Comparison of ENCODE assay signal across 8 mouse cellular contexts in the genomic region with DNA sequence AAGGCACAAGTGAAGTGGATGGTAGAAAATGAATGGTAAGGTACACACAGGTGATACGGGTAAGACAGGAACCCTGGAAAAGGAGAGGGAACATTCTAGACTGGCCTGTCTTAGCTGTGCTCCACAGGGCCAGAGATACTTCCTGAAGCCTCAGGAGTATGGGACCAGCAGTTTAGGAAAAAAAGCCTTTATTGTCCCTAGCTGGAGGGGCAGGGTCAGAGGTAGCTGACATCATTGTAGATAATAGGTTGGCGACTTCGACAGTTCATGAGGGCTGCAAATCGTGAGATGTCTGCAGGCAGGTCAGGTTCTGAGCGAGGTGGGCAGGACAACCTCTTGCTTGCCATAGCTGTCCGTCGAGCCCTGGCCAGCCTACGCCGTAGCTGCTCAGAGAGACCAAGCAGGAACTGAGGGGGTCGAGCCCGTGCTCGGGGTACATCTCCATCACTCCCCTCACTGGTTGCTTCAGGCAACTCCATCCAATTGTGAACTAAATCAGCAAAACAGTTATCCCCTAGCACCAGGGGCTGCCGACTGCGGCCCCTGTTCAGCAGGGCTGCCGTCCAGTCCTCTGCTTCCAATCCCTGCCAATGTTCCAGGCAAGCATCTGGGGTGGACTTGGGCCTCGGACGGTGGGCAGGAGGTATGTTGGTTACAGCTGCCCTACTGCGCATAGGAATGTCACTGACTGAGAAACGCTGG. TPM values are rescaled to one million over a fixed set of nuclear protein-coding genes. Genes with fewer than 3 reads are reported as not detected.
A peak's percentile ranks its signal among the peaks of the same experiment; 100 is the strongest.
DNase-seq lines count a peak whose midpoint lies in the region; ATAC-seq and TF ChIP-seq lines count a peak whose summit lies in the region.

No protein-coding gene starts in this region.

- TF ChIP-seq POLR2A in thymus, adult 2 months (IDR thresholded peaks at IDR 0.05; ENCODE audit: control insufficient read depth, extremely low read depth, insufficient read depth, low read length, poor library complexity), result no peak

- 39% methylated on average over 19 of the region's 19 CpGs for WGBS in embryonic facial prominence, embryonic 11.5 days
- whole genome bisulfite sequencing in hindbrain, embryonic 13.5 days, result 73% methylated on average over 19 of the region's 19 CpGs
- WGBS in lung, postnatal 0 days, result 23% methylated on average over 19 of the region's 19 CpGs
- 41% methylated on average over 19 of the region's 19 CpGs for WGBS in thymus, adult 2 months

- TF ChIP-seq EP300 in lung, postnatal 0 days (IDR thresholded peaks at IDR 0.05), result no peak

- no peak for TF ChIP-seq CTCF in lung, postnatal 0 days (IDR thresholded peaks at IDR 0.05)
- no peak for TF ChIP-seq CTCF in thymus, adult 2 months (IDR thresholded peaks at IDR 0.05; ENCODE audit: borderline replicate concordance, control insufficient read depth, extremely low read depth, insufficient read depth, low read length, poor library complexity)

- no peaks in the 10 kb centered on the region for H3K27me3 ChIP-seq in embryonic facial prominence, embryonic 11.5 days (ENCODE audit: control insufficient read depth, insufficient read depth, low read length)
- peaks cover 35% of the 10 kb centered on the region for H3K27me3 ChIP-seq in hindbrain, embryonic 13.5 days
- H3K27me3 ChIP-seq in lung, postnatal 0 days (replicated peaks; ENCODE audit: insufficient read depth, low read length), result no peaks in the 10 kb centered on the region
- no peaks in the 10 kb centered on the region for H3K27me3 ChIP-seq in thymus, adult 2 months (ENCODE audit: control insufficient read depth, insufficient read depth, low read length)

- H3K9me3 ChIP-seq in embryonic facial prominence, embryonic 11.5 days (replicated peaks; ENCODE audit: control insufficient read depth, low read length), result no peaks in the 10 kb centered on the region
- no peaks in the 10 kb centered on the region for H3K9me3 ChIP-seq in hindbrain, embryonic 13.5 days
- H3K9me3 ChIP-seq in lung, postnatal 0 days (ENCODE audit: low read length), result no peaks in the 10 kb centered on the region

- peak overlapping the region; percentile 73 for H3K4me3 ChIP-seq in embryonic facial prominence, embryonic 11.5 days (ENCODE audit: low read depth, low read length)
- H3K4me3 ChIP-seq in hindbrain, embryonic 13.5 days, result peak overlapping the region; percentile 64
- peak overlapping the region; percentile 59 for H3K4me3 ChIP-seq in lung, postnatal 0 days (ENCODE audit: low read depth, low read length)
- H3K4me3 ChIP-seq in thymus, adult 2 months (ENCODE audit: control insufficient read depth, insufficient read depth, low read length), result no peak overlapping the region

- peak; percentile 95 for DNase-seq in heart, adult 11 months
- no peak for DNase-seq in heart, adult 8-10 months (ENCODE audit: low spot score)
- peak; percentile 21 for DNase-seq in embryonic facial prominence, embryonic 11.5 days (ENCODE audit: low spot score)
- no peak for DNase-seq in lung, postnatal 0 days (ENCODE audit: low spot score)
- DNase-seq in urinary bladder, postnatal 10 days (ENCODE audit: low spot score), result no peak
- no peak for DNase-seq in urinary bladder, postnatal 25 days (ENCODE audit: low spot score)
- no peak for DNase-seq in thymus, adult 2 months

- peaks cover 13% of the 10 kb centered on the region for H3K4me1 ChIP-seq in embryonic facial prominence, embryonic 11.5 days (ENCODE audit: control insufficient read depth, insufficient read depth, low read length)
- H3K4me1 ChIP-seq in hindbrain, embryonic 13.5 days (replicated peaks), result peaks cover 45% of the 10 kb centered on the region
- peaks cover 11% of the 10 kb centered on the region; the same call in 1 of the 2 replicates for H3K4me1 ChIP-seq in lung, postnatal 0 days (ENCODE audit: insufficient read depth, low read depth, low read length)
- H3K4me1 ChIP-seq in thymus, adult 2 months (replicated peaks; ENCODE audit: control insufficient read depth, insufficient read depth, low read length), result peaks cover 50% of the 10 kb centered on the region

- peak overlapping the region; percentile 83 for H3K9ac ChIP-seq in embryonic facial prominence, embryonic 11.5 days (replicated peaks; ENCODE audit: low read length)
- peak overlapping the region; percentile 76 for H3K9ac ChIP-seq in hindbrain, embryonic 13.5 days
- H3K9ac ChIP-seq in lung, postnatal 0 days (replicated peaks; ENCODE audit: low read depth), result peak overlapping the region; percentile 44

- no peak for ATAC-seq in embryonic facial prominence, embryonic 11.5 days (replicated peaks; ENCODE audit: insufficient number of reproducible peaks, low FRiP score, low TSS enrichment, low read depth)
- no peak for ATAC-seq in hindbrain, embryonic 13.5 days (ENCODE audit: low FRiP score)
- no peak for ATAC-seq in lung, postnatal 0 days

- H3K27ac ChIP-seq in embryonic facial prominence, embryonic 11.5 days (replicated peaks; ENCODE audit: low read depth, low read length), result peak overlapping the region; percentile 100
- peak overlapping the region; percentile 89 for H3K27ac ChIP-seq in hindbrain, embryonic 13.5 days
- peak overlapping the region; percentile 92 for H3K27ac ChIP-seq in lung, postnatal 0 days (ENCODE audit: low read length)
- H3K27ac ChIP-seq in thymus, adult 2 months (ENCODE audit: control insufficient read depth, insufficient read depth, low read length), result no peak overlapping the region

- H3K4me2 ChIP-seq in embryonic facial prominence, embryonic 11.5 days (ENCODE audit: low read depth, low read length), result peak overlapping the region; percentile 76
- peak overlapping the region; percentile 87 for H3K4me2 ChIP-seq in hindbrain, embryonic 13.5 days
- H3K4me2 ChIP-seq in lung, postnatal 0 days (replicated peaks; ENCODE audit: low read depth, low read length), result peak overlapping the region; percentile 70

- no peaks in the 10 kb centered on the region for H3K36me3 ChIP-seq in embryonic facial prominence, embryonic 11.5 days (replicated peaks; ENCODE audit: control insufficient read depth, insufficient read depth, low read depth, low read length)
- no peaks in the 10 kb centered on the region for H3K36me3 ChIP-seq in hindbrain, embryonic 13.5 days
- H3K36me3 ChIP-seq in lung, postnatal 0 days (ENCODE audit: insufficient read depth, low read length), result 0 out of 2 replicates have a peak, but pooled peaks cover 11% of the 10 kb centered on the region
- peaks cover 6% of the 10 kb centered on the region for H3K36me3 ChIP-seq in thymus, adult 2 months (ENCODE audit: control insufficient read depth, insufficient read depth, low read length)

RNA-seq across cellular contexts. Expression of a gene that starts 1.3 kb away (rescaled TPM):
- under 1 TPM in 1 of 4 experiments, not detected in 3; 0.25 TPM for total RNA-seq in heart, adult 8-10 months (2022)
- 4.0 and 4.5 TPM in 2 replicates for polyA plus RNA-seq in embryonic facial prominence, embryonic 11.5 days (2014; fragmentation: Nextera tagmentation; extraction: Ambion mirVana)
- polyA plus RNA-seq in hindbrain, embryonic 13.5 days (2015; fragmentation: Nextera tagmentation; extraction: Ambion mirVana), result 1.1 and 1.4 TPM in 2 replicates
- 1.8 and 3.6 TPM in 2 replicates for polyA plus RNA-seq in lung, postnatal 0 days (2015; fragmentation: Nextera tagmentation; extraction: Ambion mirVana)
- polyA plus RNA-seq in thymus, adult 2 months (2012; rRNA removed), result 0.58 and 0.93 TPM in 2 replicates

RNA-seq across cellular contexts. Expression of a gene that starts 1.5 kb away (rescaled TPM):
- 1 to 10 TPM; 6.0 to 9.5 (median 9.0) TPM for total RNA-seq in heart, adult 8-10 months (2022)
- 101 and 108 TPM in 2 replicates for polyA plus RNA-seq in embryonic facial prominence, embryonic 11.5 days (2014; fragmentation: Nextera tagmentation; extraction: Ambion mirVana)
- polyA plus RNA-seq in hindbrain, embryonic 13.5 days (2015; fragmentation: Nextera tagmentation; extraction: Ambion mirVana), result 20.2 and 21.3 TPM in 2 replicates
- 65.0 and 68.5 TPM in 2 replicates for polyA plus RNA-seq in lung, postnatal 0 days (2015; fragmentation: Nextera tagmentation; extraction: Ambion mirVana)
- 10.5 and 14.8 TPM in 2 replicates for polyA plus RNA-seq in thymus, adult 2 months (2012; rRNA removed)

RNA-seq across cellular contexts. Expression of a gene that starts 8.1 kb away (rescaled TPM):
- under 1 TPM in 3 of 4 experiments, not detected in 1; 0.17 to 0.41 (median 0.19) TPM for total RNA-seq in heart, adult 8-10 months (2022)
- polyA plus RNA-seq in embryonic facial prominence, embryonic 11.5 days (2014; fragmentation: Nextera tagmentation; extraction: Ambion mirVana), result 7.6 and 10.2 TPM in 2 replicates
- 2.0 and 2.6 TPM in 2 replicates for polyA plus RNA-seq in hindbrain, embryonic 13.5 days (2015; fragmentation: Nextera tagmentation; extraction: Ambion mirVana)
- polyA plus RNA-seq in lung, postnatal 0 days (2015; fragmentation: Nextera tagmentation; extraction: Ambion mirVana), result 7.8 and 8.9 TPM in 2 replicates
- 5.1 and 7.3 TPM in 2 replicates for polyA plus RNA-seq in thymus, adult 2 months (2012; rRNA removed)

RNA-seq across cellular contexts. Expression of a gene that starts 8.9 kb away (rescaled TPM):
- 10 to 100 TPM in 3 of 4 experiments, 1 to 10 TPM in 1; 8.8 to 20.8 (median 13.5) TPM for total RNA-seq in heart, adult 8-10 months (2022)
- polyA plus RNA-seq in embryonic facial prominence, embryonic 11.5 days (2014; fragmentation: Nextera tagmentation; extraction: Ambion mirVana), result 12.2 and 13.2 TPM in 2 replicates
- polyA plus RNA-seq in hindbrain, embryonic 13.5 days (2015; fragmentation: Nextera tagmentation; extraction: Ambion mirVana), result 4.8 and 5.8 TPM in 2 replicates
- polyA plus RNA-seq in lung, postnatal 0 days (2015; fragmentation: Nextera tagmentation; extraction: Ambion mirVana), result 33.2 and 33.3 TPM in 2 replicates
- polyA plus RNA-seq in thymus, adult 2 months (2012; rRNA removed), result 208 and 267 TPM in 2 replicates

RNA-seq across cellular contexts. Expression of a gene that starts 11.9 kb away (rescaled TPM):
- not detected for total RNA-seq in heart, adult 8-10 months (2022)
- polyA plus RNA-seq in embryonic facial prominence, embryonic 11.5 days (2014; fragmentation: Nextera tagmentation; extraction: Ambion mirVana), result 0.14 and 0.59 TPM in 2 replicates
- 0.60 and 0.79 TPM in 2 replicates for polyA plus RNA-seq in hindbrain, embryonic 13.5 days (2015; fragmentation: Nextera tagmentation; extraction: Ambion mirVana)
- 0.17 and 0.44 TPM in 2 replicates for polyA plus RNA-seq in lung, postnatal 0 days (2015; fragmentation: Nextera tagmentation; extraction: Ambion mirVana)
- 0.60 and 3.2 TPM in 2 replicates for polyA plus RNA-seq in thymus, adult 2 months (2012; rRNA removed)

Comparison
In these comparisons a context has a peak if more than half of its experiments do, and no peak if none do; other contexts are left out.
1. DNase-seq: peak in heart, adult 11 months (single experiment) and embryonic facial prominence, embryonic 11.5 days (single experiment); none in heart, adult 8-10 months (single experiment), lung, postnatal 0 days (single experiment), urinary bladder, postnatal 10 days (single experiment), urinary bladder, postnatal 25 days (single experiment) and thymus, adult 2 months (single experiment).
2. Peak in every context shown above with its lines, with median percentiles within 50 percentile points of each other: H3K4me2 ChIP-seq and H3K9ac ChIP-seq.